Mouse (Mus musculus) liver, embryonic 14.5 days (tissue): ENCODE results near the gene Ceacam20.

Source experiments
- CTCF ChIP-seq: IDR thresholded peaks from 2 replicates; pipeline ENCODE4 v1.5.1; 2016; ENCODE audit warnings: antibody characterized with exemption, low read depth, control low read depth
- EP300 ChIP-seq: IDR thresholded peaks from 2 replicates; pipeline ENCODE4 v1.6.1; 2016; ENCODE audit warnings: antibody characterized with exemption, low read depth

- TF ChIP-seq CTCF (no peak), EP300 (no peak)
Observed at GRCm38 (mm10) chr7:20009987-20010386, 44.8 kb downstream of the Ceacam20 start.
